Mouse (Mus musculus) heart, embryonic 11.5 days (tissue): ENCODE results near the gene Tm2d3. TPM values are rescaled to one million over a fixed set of nuclear protein-coding genes. Genes with fewer than 3 reads are reported as not detected.

ENCODE experiments used
- ATAC-seq: fragments of 200-750 bp; cut with Nextera tagmentation; replicated peaks from 2 replicates; pipeline ENCODE4 v1.8.0; 2017; ENCODE audit warnings: moderate library complexity; ENCODE audit not compliant: insufficient number of reproducible peaks, low FRiP score, low TSS enrichment
- H3K27ac ChIP-seq: fragments of 300-500 bp; sonication (generic); 2 replicates; pipeline ENCODE4 v1.5.1; 2014; ENCODE audit warnings: mild to moderate bottlenecking, low read depth, low read length
- H3K27me3 ChIP-seq: fragments of 300-500 bp; sonication (generic); 2 replicates; pipeline ENCODE4 v1.6.1; 2014; ENCODE audit warnings: mild to moderate bottlenecking, low read length, mixed read lengths; ENCODE audit not compliant: control insufficient read depth, insufficient read depth
- H3K36me3 ChIP-seq: fragments of 300-500 bp; sonication (generic); 2 replicates; pipeline ENCODE4 v1.6.1; 2014; ENCODE audit warnings: mild to moderate bottlenecking, low read length, moderate library complexity, mixed read lengths; ENCODE audit not compliant: control insufficient read depth, insufficient read depth
- H3K4me1 ChIP-seq: fragments of 300-500 bp; sonication (generic); 2 replicates; pipeline ENCODE4 v1.6.1; 2014; ENCODE audit warnings: low read length; ENCODE audit not compliant: control insufficient read depth, insufficient read depth
- H3K4me2 ChIP-seq: fragments of 300-500 bp; sonication (generic); 2 replicates; pipeline ENCODE4 v1.6.1; 2014; ENCODE audit warnings: mild to moderate bottlenecking, moderate library complexity
- H3K4me3 ChIP-seq: fragments of 300-500 bp; sonication (generic); 2 replicates; pipeline ENCODE4 v1.5.1; 2014; ENCODE audit warnings: low read depth, low read length
- H3K9ac ChIP-seq: fragments of 300-500 bp; sonication (generic); 2 replicates; pipeline ENCODE4 v1.6.1; 2014; ENCODE audit warnings: mild to moderate bottlenecking, low read depth, low read length, moderate library complexity
- H3K9me3 ChIP-seq: fragments of 300-500 bp; sonication (generic); replicated peaks from 2 replicates; pipeline ENCODE4 v1.6.1; 2016; ENCODE audit warnings: low read length; ENCODE audit not compliant: control insufficient read depth
- WGBS: fragments of 180-500 bp; shearing (Covaris S2); extraction: QIAGEN DNeasy Blood & Tissue Kit; methylation state at CpG from one replicate; pipeline ENCODE4 v1.1.7; 2014; ENCODE audit not compliant: insufficient replicate concordance; 5-methylcytosine and 5-hydroxymethylcytosine counted together
- polyA plus RNA-seq: library from polyadenylated mRNA; unstranded; fragments of >200 nt; fragmentation: Nextera tagmentation; extraction: Ambion mirVana; gene quantifications from 2 replicates; pipeline ENCODE4 v1.2.1, GENCODE M21; 2014

The Tm2d3 gene
- polyA plus RNA-seq, 1 experiment from 2014 or later, result 48.1 TPM

DNA sequence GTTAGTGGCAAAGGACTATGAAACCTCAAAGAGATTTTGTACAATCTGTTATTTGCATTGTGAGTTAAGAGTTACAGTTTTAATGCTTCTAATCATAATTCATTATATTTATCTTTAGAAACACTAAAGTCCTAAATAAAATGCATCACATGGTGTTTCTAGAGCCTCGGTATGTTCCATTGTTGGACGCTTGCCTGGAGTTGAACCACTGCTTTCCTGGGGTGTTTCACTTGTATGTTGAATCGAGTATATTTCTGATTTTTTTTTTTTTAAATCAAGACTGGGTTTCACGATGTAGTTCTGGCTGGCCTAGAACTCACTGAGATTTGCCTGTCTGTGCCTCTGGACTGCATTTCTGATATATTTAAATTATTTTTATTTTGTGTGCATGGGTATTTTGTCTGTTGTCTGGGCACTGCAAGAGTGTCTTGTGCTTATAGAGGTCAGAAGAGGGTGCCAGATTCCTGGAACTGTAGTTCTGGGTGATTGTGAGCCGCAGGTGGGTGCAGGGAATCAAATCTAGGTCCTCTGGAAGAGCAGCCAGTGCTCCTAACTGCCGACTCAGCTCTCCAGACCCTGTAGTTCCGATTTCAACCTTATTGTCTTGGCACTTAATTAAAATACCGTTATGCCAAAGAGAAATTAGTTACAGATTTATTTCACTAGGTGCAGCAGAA lies 1.1 kb downstream of the Tm2d3 start:
- ATAC-seq, result no peak
- 81% methylated on average over 8 of the region's 8 CpGs for WGBS
- no peak overlapping the region for H3K4me3 ChIP-seq
- H3K4me2 ChIP-seq, result no peak overlapping the region
- H3K27ac ChIP-seq, result no peak overlapping the region
- peaks cover 9% of the 10 kb centered on the region for H3K4me1 ChIP-seq
- no peak overlapping the region for H3K9ac ChIP-seq
- H3K36me3 ChIP-seq, result peaks cover 6% of the 10 kb centered on the region; the same call in 1 of the 2 replicates
- H3K9me3 ChIP-seq, result no peaks in the 10 kb centered on the region
- no peaks in the 10 kb centered on the region for H3K27me3 ChIP-seq

DNA sequence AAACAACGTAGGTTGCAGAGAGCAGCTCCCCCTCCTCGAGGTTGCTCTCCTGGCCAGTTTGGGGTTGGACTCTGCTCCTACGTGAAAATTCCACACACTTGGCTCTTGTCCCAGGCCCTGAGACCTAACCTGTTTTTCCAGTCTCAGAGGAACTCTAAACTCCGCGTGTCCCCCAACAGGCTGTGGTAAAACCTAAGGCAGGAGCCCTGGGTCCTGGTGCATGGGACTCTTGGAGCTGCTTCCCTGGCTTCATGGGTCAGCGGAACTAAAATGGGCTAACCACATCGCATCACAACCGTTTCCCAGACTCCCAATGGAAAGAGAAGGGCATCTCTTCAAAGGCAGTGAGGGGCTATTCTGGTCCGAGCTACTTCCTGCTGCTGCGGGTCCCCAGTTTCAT lies 1.9 kb downstream of the Tm2d3 start:
- 2% methylated on average over 10 of the region's 10 CpGs for WGBS
- peaks cover 9% of the 10 kb centered on the region for H3K4me1 ChIP-seq
- no peaks in the 10 kb centered on the region for H3K9me3 ChIP-seq
- H3K9ac ChIP-seq, result peak overlapping the region; percentile 95
- H3K4me2 ChIP-seq, result peak overlapping the region; percentile 89
- peak; percentile 18; the same call in 1 of the 2 replicates for ATAC-seq
- H3K4me3 ChIP-seq, result peak overlapping the region; percentile 90
- peaks cover 9% of the 10 kb centered on the region for H3K36me3 ChIP-seq
- H3K27me3 ChIP-seq, result no peaks in the 10 kb centered on the region
- peak overlapping the region; percentile 10; the same call in 1 of the 2 replicates for H3K27ac ChIP-seq

DNA sequence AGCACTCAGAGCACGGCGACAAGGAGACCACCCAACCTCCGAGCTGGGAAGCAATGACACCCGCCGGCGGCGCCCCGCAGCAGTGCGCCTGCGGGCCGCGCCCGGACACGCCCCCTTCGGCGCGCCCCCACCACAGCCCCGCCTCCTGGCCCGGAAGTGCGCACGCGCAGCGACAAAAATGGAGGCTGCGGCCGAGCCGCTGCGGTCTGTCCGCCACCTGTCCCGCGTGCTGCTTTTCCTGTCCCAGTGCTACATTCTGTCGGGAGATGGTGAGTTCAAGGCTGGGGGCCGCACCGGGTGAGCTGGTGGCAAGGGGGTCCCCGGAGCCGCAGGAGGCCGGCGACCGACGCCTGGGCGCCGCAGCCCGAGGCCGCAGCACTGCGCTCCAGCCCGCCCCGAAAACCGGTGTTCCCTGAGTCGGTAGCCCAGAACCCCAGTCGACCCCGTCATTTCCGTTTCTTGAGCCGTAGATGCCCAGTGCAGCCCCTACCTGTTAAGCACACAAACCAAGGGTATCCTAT lies 2.4 kb downstream of the Tm2d3 start:
- H3K36me3 ChIP-seq, result peaks cover 12% of the 10 kb centered on the region
- peak overlapping the region; percentile 89 for H3K4me2 ChIP-seq
- H3K27ac ChIP-seq, result peak overlapping the region; percentile 70
- peak overlapping the region; percentile 95 for H3K9ac ChIP-seq
- peak; percentile 91 for ATAC-seq
- WGBS, result under 1% methylated on average over 52 of the region's 52 CpGs
- peaks cover 9% of the 10 kb centered on the region for H3K4me1 ChIP-seq
- no peaks in the 10 kb centered on the region for H3K9me3 ChIP-seq
- H3K27me3 ChIP-seq, result no peaks in the 10 kb centered on the region
- peak overlapping the region; percentile 90 for H3K4me3 ChIP-seq

DNA sequence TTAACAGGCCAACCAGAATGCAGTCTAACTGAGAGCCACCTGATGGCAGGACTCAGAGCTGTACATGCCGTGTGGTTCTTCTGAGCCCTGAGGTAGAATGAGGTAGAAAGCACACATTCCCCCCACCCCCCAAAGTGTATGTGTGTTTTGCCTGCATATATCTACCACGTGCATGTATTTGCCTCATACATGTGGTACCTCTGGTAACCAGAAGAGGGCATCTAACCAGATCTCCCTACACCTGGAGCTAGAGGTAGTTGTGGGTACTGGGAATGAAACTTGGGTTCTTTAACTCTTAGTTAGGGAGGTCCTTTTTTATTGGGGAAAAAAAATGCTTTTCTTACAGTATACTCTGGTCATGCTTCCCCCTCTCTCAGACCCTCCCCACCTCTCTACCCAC lies 5.5 kb downstream of the Tm2d3 start:
- Histone ChIP-seq H3K36me3 (peaks cover 17% of the 10 kb centered on the region), H3K4me3 (no peak overlapping the region), H3K4me2 (no peak overlapping the region), H3K4me1 (peaks cover 9% of the 10 kb centered on the region), H3K27me3 (no peaks in the 10 kb centered on the region), H3K27ac (no peak overlapping the region), H3K9me3 (no peaks in the 10 kb centered on the region), H3K9ac (no peak overlapping the region)
- ATAC-seq, result no peak
- WGBS, result 55% methylated on average over 2 of the region's 2 CpGs

DNA sequence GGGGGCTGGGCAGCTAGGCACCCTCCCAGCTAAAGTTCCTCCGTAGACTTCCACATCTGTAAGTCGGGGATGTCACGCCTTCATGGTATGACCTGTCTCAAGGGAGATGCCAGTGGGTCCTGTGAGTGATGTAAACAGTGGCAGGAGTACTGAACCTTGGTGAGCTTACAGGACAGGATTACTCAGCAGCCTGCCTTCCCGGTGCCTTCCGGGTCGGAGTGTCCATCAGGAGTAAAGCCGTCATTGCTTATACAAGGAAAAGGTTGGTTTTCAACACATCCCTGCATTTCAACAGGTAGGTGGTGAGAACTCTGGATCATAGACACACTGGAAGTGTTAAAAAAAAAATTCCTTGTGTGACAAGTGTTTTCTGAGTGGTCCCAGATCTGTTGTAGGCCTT lies 11.1 kb downstream of the Tm2d3 start:
- Histone ChIP-seq H3K36me3 (peaks cover 13% of the 10 kb centered on the region), H3K9me3 (no peaks in the 10 kb centered on the region), H3K27me3 (no peaks in the 10 kb centered on the region), H3K27ac (no peak overlapping the region), H3K4me2 (no peak overlapping the region), H3K4me1 (no peaks in the 10 kb centered on the region), H3K4me3 (no peak overlapping the region), H3K9ac (0 out of 2 replicates have a peak overlapping the region, but pooled peaks have one; percentile 10)
- no peak for ATAC-seq
- WGBS, result 79% methylated on average over 7 of the region's 7 CpGs

DNA sequence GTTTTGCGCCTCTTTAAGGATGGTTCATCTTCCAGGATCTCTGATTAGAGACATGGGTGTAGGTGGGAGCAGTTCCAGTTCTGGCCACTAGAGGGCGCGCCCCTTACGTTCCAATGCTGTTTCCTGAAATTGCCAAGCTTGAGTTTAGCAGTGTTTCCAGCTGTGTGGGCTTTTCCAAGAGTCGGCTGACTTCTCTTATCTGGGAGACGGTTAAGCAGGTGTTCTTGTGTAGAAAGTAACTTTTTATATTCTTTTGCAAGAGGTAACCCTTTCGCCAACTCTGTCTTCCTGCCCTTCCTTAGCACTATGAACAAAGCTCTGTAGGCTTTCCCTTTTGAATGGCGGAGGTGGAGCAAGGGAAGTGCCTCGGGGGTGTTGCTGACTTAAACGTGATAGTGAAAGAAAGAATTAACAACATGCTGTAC lies 13.9 kb downstream of the Tm2d3 start:
- WGBS, result 10% methylated on average over 10 of the region's 10 CpGs
- no peaks in the 10 kb centered on the region for H3K4me1 ChIP-seq
- peak overlapping the region; percentile 34 for H3K4me3 ChIP-seq
- H3K9me3 ChIP-seq, result no peaks in the 10 kb centered on the region
- no peaks in the 10 kb centered on the region for H3K27me3 ChIP-seq
- H3K27ac ChIP-seq, result no peak overlapping the region
- 0 out of 2 replicates have a peak overlapping the region, but pooled peaks have one; percentile 36 for H3K9ac ChIP-seq
- peak overlapping the region; percentile 63 for H3K4me2 ChIP-seq
- ATAC-seq, result no peak
- peaks cover 4% of the 10 kb centered on the region for H3K36me3 ChIP-seq

DNA sequence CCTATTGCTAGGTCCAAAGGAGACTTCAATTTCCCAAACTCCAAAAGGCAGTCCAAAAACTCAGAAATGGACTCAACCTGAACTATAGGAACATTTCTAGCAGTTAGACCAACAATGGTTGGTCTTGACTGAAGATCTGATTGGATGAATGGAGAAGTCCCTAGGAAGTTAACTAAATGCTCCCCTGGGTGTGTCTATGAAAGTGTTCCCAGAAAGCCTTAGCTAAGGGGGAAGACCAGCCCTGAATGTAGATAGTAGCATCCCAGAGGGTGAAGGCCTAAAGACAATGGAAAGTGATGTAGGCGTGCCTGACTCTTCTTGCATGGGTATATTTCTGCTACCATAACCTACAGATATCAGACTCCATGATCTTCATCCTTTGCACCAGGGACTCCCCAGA lies 17.5 kb downstream of the Tm2d3 start:
- H3K27me3 ChIP-seq, result no peaks in the 10 kb centered on the region
- H3K36me3 ChIP-seq, result no peaks in the 10 kb centered on the region
- no peak for ATAC-seq
- no peak overlapping the region for H3K4me3 ChIP-seq
- no peak overlapping the region for H3K9ac ChIP-seq
- H3K4me1 ChIP-seq, result no peaks in the 10 kb centered on the region
- no peaks in the 10 kb centered on the region for H3K9me3 ChIP-seq
- WGBS, result 85% methylated on average over 1 of the region's 1 CpGs
- H3K4me2 ChIP-seq, result no peak overlapping the region
- H3K27ac ChIP-seq, result no peak overlapping the region

DNA sequence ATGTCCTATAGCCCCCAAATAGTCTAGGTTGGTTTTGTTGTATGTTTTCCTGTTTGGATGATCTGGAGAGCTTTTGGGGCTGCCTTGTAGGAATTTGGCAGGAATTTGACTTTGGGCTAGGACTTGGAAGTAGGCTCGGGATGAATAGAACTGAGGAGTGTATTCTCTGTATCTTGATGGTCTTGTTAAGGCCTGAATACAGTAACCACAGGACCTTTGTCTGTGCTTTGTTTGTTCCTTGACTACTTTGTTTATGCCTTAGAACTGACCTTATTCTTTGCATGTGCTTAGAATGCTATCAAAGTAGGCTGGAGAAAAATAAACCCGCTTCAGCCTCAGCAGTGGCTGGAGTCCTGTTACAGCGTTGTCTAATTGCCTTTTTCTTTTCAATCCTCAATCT lies 19.3 kb downstream of the Tm2d3 start:
- Histone ChIP-seq H3K27me3 (no peaks in the 10 kb centered on the region), H3K36me3 (no peaks in the 10 kb centered on the region), H3K4me1 (no peaks in the 10 kb centered on the region), H3K4me3 (no peak overlapping the region), H3K27ac (no peak overlapping the region), H3K9ac (no peak overlapping the region), H3K9me3 (no peaks in the 10 kb centered on the region), H3K4me2 (no peak overlapping the region)
- 79% methylated on average over 3 of the region's 3 CpGs for WGBS
- no peak for ATAC-seq

DNA sequence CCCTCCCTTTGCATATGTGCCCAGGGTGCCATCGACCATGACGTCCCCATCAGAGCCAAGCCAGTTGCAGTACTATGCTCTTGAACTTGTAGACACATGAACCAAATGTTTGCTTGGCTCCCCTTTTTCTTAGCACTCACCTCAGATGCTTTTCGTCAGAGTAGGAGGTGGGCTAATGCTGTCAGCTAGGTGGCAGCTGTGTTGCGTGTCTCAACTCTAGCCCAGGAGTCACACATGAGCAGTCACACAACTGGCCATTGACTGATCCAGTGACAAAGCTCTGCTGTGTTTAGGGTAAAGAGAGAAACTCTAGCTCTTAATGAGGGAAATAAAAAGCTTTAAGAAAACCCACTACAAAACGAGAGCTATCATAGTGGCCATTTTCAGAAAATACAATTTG lies 22.8 kb downstream of the Tm2d3 start:
- 66% methylated on average over 5 of the region's 5 CpGs for whole genome bisulfite sequencing
- ATAC-seq, result no peak
- Histone ChIP-seq H3K4me3 (no peak overlapping the region), H3K27me3 (no peaks in the 10 kb centered on the region), H3K9ac (no peak overlapping the region), H3K9me3 (no peaks in the 10 kb centered on the region), H3K27ac (no peak overlapping the region), H3K4me2 (no peak overlapping the region), H3K36me3 (no peaks in the 10 kb centered on the region), H3K4me1 (no peaks in the 10 kb centered on the region)
